Mouse (Mus musculus) T-cell, adult 2 months (primary cell): ENCODE results near the gene Zfyve28.

Source experiments
- DNase-seq: peaks from one replicate; pipeline ENCODE4 v3.0.0; 2022; ENCODE audit warnings: low spot score

Zfyve28 gene

DNA sequence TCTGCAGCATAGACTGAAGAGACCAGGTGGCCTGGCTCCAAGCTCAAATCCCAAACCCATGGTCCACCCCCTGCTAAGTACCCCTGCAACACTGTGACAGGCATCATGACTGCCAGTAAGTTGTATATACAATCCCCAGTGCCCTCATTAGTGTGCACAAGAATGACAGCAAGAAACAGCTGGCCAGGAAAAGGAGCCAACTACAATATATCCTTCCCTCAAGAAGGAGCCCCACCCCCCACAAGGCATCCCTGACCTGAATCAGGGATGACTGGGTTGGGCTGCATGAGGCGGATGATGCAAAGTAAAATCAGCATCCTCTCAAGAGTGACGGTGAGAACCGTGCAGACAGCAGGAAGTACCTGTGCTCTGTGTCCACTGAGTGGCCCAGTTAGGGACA is 38.2 kb downstream of the Zfyve28 start:
- no peak for DNase-seq

DNA sequence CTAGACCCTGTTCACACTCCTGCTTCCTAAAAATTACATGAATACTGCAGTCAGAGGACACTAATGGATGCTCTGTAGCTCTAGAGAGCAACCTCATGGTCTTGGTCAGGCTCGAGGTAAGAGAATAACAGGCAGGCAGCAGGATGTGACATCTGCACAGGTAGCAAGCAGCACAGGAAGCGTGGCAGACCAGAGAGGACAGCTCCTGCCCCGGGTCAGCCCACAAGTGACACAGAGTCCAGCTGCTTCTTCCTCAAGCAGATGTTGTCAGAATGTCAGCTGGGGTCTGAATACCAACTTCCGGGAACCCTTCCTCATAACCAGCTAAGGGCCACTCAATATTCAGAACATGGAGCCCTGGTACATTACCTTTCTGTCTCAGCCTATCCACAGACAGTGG is 39.1 kb downstream of the Zfyve28 start:
- DNase-seq = no peak

DNA sequence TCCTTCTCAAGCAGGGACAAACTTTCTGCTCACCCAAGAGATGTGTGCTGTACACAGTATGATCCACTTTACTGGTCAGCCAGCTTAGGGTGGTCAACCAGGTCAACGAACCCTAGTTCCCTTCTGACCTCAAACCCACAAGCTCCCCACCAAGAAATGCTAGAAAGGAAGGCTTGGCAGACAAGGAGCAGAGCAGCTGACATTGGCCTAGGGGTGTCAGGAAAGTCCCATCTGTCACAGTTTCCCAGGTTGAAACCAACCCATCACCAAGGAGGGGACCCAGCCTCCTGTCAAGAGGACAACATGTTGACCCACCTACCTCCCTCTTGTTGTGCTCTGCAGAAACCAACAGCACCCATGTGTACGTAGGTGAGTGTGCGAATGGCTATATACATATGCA is 41.8 kb downstream of the Zfyve28 start:
- no peak for DNase-seq

DNA sequence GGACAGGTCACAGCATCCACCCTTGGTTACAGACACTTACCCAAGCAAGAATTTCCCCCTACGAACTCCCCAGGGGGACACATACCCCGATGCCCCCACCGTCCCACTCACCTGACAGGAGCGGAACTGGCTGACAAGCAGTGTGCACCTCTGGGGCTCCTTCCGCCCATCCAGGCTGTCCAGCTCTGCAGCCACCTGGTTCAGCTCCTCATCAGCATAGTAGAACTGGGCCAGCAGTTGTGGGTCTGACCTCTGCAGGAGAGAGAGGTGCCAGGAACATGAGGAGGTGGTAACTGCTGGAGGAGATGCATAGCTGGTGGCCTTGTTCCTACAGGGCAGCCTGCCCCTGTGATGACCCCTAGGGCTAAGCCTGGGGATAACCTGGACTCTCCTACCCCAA is 45.2 kb downstream of the Zfyve28 start:
- no peak for DNase-seq

DNA sequence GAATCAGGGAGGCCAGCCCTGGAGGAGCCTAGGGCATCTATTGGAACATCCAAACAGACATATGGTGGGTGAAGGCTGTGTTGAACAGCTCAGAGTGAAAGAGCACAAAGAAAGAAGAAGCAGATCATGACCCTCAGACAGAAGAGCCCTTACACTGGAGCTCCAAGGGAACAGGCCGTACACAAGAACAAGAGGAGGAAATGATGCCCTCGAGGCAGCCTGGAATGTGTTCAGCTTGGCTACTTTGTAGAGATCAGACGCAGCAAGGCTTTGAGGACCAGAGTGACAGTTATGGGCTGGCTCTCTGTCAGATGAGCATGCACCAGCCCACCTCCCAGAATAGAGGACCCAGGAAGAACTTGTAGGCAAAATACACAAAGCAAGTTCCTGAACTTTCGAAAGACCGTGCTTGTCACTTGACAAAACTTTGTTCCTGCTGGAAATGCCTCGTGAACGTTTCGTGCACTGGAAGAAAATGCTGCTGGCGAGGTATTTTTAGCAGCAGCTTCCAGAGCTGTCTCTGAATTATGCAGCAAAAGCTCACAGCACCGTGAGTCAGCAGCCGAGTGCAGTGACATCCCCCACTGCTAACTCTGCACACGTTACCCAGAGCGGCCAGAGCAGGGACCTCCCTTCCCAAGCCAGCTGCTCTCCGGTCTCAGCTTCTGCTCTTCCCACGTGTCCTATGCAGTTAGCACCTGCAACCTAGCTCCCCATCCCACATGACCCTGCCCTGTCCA is 45.9 kb downstream of the Zfyve28 start:
- DNase-seq = no peak

DNA sequence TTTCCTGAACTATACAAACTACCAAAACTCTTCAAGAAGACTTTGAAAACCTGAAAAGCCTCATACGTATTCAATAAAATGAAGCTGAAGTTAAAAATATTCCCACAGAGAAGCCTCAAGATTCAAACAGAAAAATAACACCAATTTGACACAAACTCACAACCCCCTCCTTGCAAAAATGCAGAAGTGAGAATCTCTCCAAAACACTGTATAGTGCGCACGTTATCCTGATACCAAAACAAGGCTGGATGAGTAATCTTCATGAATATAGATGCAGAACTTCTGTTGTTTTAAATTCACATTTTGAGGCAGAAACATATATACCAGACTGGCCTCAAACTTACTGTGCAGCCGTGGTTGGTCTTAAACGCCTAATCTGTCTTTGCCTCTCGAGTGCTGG is 49.8 kb downstream of the Zfyve28 start:
- no peak for DNase-seq

DNA sequence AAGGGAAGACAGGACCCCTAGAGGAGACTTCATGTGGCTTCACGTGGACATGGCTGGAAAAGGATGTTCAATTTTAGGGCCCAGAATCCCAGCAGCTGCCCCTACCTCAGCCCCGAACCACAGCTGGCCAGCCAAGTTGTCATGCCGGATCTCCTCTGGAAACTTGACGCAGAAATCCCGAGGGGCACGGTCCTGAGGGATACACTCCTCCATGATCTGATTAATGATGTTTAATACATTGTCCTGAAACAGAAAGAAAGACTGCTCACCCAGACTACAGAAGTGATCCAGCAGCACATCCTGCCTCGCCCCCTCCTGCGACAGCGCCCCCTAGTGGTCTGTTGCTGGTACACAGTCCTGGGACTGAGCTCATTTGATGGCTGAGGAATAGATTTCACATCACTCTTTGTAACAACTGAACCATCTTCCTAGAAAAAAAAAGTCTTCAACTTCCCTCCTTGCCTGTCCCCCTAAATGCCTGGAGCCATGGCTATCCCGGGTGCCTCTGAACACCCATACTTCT is 52.3 kb downstream of the Zfyve28 start:
- DNase-seq = peak; percentile 69

DNA sequence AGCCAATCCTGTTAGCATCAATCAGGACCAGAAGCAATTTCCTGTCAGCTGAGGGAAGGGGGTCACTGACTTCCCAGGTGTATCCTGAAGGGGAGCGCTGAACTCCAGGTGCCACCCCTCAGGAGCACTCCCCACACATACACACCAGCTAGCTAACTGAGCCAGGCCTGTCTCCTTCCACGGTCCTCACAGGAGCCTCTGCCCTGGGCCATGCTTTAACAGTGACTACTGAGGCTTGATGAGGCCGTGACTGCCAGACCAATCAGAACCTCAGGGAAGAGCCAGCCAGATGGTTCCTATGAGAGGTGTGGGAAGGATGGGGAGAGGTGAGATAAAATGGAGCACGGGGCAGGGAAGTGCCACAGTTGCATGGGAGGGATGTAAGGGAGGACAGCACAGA is 53.2 kb downstream of the Zfyve28 start:
- no peak for DNase-seq

DNA sequence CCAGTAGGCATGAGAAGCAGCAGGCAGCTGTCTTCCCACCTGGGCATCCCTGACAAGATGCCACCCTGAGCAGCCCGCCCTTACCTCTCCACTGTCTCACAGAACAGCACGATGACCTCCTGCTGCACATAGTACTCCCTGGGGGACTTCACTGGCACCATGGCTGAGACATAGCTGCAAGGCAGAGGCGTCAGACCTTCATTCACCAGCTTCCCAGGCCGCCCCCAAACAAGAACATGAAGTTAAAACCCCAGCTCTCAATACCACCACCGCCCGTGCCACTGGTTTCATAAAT is 55.1 kb downstream of the Zfyve28 start:
- no peak for DNase-seq

DNA sequence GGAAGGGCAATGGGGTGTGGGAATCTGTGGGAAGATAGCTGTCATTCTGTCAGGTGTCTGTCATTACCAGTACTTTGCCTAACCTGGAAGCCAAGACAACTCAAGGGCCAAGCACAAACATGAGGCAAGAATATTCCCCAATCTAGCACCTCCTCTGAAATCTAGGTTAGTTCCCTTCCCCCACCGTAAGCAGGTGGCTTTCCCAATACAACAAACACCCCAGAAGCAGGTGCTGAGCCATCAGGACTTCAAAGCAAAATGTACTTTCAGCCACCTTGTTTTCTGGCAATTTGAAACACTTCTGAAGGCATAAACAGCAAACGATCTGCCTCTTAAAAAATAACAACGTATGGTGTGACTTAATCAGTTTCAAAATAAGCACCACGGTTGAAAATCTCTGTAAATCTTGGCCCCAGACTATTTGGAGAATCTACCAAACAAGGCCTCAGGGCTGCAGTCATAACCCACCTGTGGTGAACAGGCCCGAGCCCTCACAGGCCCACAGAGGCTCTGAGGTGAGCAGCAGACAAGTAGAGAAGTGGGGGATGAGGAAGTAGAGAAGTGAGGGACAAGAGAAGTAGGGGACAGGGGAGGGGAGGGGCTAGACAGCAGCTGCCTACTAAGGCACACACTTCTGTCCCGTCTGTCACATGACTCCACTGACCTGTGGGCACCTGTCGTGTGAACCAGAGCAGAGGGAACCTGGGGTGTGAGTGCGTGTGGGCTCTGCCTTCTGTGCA is 55.6 kb downstream of the Zfyve28 start:
- DNase-seq = no peak

DNA sequence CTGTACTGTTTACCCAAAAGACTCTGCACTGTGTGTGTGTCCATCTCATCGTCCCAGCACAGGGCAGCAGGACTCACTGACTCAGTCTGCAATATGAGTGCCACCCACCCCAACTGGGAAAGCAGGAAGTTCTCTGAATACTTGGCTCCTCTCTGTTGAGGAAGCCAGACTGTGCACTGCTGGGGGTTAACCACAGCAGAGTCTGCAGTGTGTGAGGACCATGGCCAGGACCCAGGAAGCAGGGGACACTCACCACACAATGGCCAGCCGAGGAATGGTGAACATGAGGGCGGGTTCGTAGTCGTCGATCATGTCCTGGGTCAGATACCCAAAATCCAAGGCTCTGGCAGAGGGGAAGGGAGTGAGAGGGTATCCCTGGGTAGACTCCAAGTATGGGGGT is 56.3 kb downstream of the Zfyve28 start:
- DNase-seq = no peak

DNA sequence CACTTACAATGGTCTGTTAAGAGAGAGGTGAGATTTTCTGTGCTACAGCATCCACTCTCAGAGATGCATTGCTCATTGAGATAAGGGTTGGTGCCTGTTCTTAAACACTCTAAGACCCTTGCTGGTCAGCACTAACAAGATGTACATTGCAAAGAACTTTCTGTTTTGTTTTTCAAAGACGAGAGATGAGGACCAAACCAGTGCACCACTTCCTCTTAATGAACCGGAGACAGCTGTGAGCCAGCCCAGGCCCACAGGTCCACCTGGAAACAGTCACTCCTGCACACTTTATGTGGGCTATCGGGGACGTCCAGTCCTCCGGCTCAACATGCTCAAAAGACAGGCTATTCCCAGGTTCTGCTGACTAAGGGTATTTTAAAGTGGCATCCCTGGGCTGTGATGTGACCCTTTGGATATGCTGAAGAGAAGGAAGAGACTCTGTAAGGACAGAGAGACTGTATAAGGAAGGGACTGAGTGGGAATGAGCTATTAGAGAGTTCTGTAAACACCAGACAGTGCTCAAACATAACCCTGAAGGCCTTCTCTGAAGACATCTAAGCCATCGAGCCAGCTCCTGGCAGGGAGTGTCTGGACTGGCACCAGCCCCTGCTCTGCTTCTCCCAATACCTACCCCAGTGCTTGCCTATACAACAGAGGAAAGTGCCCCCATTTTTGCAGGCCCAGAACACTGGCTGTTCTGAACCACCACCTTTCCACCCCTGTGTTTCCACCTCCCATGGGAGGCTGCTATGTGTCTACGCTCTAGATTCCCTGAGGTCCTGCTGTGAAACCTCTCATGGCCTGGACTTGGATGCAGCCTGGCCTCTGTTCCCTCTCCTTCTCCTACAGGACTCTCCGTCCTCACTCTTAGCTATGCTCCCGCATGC is 57.4 kb downstream of the Zfyve28 start:
- no peak for DNase-seq

DNA sequence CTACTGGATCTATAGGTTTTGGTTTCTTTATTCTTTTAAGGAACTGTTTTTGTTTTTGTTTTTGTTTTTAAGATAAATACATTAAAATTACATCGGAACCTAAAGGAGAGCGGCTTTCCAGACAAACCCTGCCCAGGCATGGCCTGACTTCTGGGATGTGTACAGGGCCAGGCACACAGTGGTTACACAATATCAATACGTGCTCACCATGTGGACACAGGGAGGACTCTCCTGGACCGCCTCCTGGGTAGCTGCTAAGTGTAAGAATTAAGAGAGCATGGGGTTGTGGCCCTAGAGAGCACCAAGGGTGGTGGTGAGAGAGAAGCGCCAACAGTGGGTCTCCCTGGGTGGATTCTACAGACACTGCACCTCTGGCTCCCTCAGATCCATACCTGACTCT is 58.7 kb downstream of the Zfyve28 start:
- DNase-seq = no peak

DNA sequence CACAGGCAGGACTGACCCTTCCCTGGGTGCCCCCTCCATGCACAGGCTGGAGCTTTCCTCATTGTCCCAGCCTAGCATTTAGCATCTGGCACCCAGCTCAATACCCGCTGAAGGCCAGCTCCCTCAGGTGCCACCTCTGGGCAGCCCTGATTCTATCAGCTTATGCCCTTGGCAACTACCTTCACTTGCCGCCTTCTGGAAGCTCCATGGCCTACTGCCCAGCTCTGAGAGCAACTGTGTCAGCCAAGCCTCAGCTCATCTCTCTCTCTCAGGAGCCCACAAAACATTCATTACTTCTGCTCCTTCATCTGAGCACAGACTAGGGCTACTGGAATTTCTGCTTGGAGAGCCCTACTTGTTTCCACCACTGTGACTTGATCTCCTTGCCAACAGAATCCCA is 62.7 kb downstream of the Zfyve28 start:
- DNase-seq = no peak

DNA sequence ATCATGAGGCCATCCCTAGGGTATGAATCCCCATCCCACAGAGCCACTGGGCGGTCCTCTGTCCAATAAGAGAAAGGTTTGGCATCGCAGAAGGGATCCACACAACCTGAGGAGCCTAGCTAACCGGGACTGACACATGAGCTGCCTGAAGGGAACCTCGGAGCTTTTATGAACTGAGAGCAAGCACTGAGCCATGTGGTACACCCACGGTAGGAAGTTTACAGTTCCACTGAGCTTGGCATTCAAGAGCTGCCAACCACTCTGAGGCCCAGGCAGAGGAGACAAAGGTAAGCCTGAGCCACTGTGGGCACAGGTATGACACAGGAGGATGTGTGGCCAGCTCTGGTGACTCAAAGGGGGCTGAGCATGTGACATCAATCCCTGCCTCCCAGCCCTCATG is 63.7 kb downstream of the Zfyve28 start:
- DNase-seq = peak; percentile 59

DNA sequence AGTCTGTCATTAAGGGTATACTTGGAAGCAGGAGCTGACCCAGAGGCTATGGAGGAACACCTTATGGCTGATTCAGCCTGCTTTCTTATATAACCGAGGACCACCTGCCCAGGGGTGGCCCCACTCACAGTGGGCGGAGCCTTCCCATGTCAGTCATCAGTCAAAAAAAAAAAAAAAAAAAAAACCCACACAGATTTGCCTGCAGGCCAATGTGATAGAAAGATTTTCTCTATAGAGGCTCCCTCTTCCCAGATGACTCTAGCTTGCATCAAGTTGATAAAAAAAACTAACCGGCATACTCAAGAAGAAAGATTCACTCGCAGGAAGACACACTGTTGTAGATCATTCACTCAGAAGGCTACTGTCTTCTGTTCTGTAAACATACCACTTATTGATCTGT is 68.2 kb downstream of the Zfyve28 start:
- no peak for DNase-seq

DNA sequence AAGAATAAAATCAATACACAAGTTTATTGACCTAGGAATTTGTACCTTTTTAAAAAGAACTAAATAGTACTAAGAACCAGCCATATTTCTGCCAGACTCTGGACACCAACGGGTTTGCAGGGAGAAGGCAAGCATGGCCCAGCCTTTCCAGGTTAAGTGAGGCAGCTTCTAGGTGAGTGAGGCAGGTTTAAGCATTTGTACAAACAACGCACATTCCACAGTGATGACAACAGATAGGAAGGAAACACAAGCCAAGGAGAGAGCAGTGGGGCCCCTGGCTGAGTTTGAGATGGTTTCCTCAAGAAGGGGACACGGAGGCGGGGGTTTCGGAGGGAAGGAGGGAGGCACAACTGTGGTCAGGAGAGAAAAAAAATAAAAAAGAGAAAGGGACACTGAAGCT is 69.6 kb downstream of the Zfyve28 start:
- DNase-seq = no peak

DNA sequence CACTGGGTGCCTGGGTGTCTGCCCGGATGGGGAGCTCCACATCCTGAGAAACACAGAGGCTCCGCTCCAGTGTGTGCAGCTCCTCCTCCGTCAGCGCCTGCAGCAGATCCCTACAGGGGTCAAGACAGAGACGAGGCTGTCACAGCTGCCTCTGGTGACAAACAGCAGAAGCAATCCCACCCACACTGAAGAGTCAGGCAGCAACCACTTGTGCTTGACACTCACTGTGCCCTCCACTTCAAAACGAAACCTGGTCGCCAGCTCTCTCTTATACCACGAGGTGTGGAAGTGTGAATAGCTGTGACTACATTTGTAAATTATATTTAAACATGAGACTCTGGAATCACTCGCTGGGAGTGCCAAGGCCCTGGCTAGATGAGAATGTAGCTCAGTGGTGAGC is 70.5 kb downstream of the Zfyve28 start:
- no peak for DNase-seq

DNA sequence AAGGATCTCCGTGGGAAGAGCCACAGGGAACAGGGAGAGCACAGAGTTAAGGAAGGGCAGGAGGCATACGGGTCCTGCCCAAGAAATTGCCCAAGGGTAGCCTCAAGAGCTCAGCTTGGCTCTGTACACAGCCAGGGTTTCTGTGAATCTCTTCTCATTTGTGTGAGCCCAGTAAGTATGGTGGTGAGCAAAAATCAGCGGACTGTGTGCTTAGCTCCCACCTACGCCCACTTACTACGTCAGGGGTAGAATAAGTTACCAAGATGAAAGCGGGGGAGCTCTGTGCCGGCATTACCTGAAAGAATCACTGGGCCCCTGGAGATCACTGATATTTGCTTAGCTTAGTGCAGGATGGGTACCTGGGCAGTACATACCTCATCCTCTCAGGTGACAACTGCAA is 72.2 kb downstream of the Zfyve28 start:
- no peak for DNase-seq

DNA sequence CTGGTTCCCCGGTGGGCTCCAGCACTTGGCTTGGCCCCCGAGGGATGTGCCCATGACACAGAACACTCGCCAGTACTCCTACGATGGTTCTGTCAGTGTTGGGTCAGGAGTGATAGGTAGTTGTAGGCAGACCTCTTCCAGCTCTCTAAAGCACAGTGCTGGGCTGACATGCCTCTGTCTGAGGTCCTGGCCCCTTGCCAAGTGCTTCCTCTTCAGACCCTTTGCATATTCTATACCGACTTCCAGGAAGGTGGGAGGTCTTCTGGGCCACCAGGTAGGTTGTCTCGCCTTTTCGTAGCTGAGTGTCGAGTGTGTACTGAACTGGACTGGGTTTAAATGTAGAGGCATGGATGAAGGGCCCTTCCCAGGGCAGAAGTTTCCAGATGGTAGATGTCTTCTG is 74.6 kb downstream of the Zfyve28 start:
- no peak for DNase-seq

DNA sequence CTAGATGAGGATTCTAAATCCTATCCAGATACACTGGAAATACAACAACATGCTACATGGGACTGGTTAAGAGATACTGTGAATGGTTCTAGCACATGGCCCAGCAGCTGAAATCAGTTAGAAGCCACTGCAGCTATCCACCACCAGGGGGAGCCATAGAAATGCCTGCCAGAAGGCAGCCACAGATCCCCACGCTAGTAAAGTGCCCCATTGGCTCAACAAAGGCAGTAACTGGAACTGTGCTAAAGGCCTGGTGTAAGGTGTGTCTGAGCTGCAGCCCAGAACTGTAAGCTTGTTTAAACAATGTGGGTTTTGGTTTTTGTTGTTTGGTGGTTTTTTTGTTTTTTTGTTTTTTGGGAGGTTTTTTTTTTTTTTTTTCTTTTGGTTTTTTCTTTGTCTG is 78.0 kb downstream of the Zfyve28 start:
- peak; percentile 83 for DNase-seq

DNA sequence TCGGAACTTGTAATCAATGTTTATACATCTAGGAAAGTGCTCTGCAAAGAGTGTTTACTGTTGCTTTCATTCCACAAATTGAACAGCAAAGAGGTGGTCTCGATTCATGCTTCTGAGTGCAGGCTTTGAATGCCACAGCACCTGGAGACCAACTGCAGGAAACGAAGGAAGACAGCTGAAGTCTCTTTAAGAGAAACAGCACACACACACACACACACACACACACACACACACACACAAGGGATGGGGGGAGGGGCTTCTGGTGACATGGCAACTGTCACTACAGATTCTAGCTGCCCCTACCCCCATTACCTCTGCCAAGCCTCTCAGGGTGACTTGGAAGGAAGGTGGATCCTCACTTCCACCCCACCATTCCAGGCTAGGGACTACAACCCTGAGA is 80.7 kb downstream of the Zfyve28 start:
- DNase-seq = no peak

DNA sequence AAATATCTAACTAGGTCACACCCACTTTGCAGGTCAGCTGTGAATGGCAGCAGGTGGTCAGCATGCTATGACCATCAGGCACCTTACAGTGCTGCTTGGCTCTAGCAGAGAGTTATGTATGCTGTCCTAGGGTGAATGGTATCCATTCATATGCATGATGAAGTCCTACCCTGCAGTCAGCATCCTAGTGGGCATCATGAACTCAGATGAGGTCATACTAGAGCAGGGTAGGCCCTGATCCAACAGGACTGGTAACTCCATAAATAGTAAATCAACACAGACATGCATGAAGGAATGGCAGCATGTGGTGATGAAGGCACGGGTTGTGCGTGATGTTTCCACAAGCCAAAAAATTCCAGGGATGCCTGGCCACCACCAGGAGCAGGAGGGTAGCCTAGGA is 82.5 kb downstream of the Zfyve28 start:
- no peak for DNase-seq
